Mouse (Mus musculus) embryonic facial prominence, embryonic 10.5 days (tissue): ENCODE measurements around the gene Jak3. TPM values are rescaled to one million over a fixed set of nuclear protein-coding genes. Genes with fewer than 3 reads are reported as not detected.
A peak's percentile ranks its signal among the peaks of the same experiment; 100 is the strongest.

Source experiments
- DNase-seq: peaks from one replicate; pipeline ENCODE4 v3.0.0-alpha.2; 2017; ENCODE audit warnings: low spot score
- H3K27ac ChIP-seq: fragments of 300-500 bp; sonication (generic); replicated peaks from 2 replicates; pipeline ENCODE4 v1.5.1; 2016; ENCODE audit warnings: mild to moderate bottlenecking
- H3K27me3 ChIP-seq: fragments of 300-500 bp; sonication (generic); replicated peaks from 2 replicates; pipeline ENCODE4 v1.6.1; 2016; ENCODE audit warnings: low read depth, mild to moderate bottlenecking; ENCODE audit not compliant: poor library complexity, severe bottlenecking
- H3K36me3 ChIP-seq: fragments of 300-500 bp; sonication (generic); replicated peaks from 2 replicates; pipeline ENCODE4 v1.6.1; 2016; ENCODE audit warnings: mild to moderate bottlenecking, moderate library complexity
- H3K4me1 ChIP-seq: fragments of 300-500 bp; sonication (generic); 2 replicates; pipeline ENCODE4 v1.6.1; 2016
- H3K4me3 ChIP-seq: fragments of 300-500 bp; sonication (generic); 2 replicates; pipeline ENCODE4 v1.5.1; 2016; ENCODE audit warnings: mild to moderate bottlenecking, moderate library complexity
- H3K9me3 ChIP-seq: fragments of 300-500 bp; sonication (generic); 2 replicates; pipeline ENCODE4 v1.6.1; 2016; ENCODE audit warnings: mild to moderate bottlenecking
- WGBS: fragments of 180-500 bp; shearing (Covaris S2); methylation state at CpG from one replicate; pipeline ENCODE4 v1.1.7; 2016; 5-methylcytosine and 5-hydroxymethylcytosine counted together
- polyA plus RNA-seq: library from polyadenylated mRNA; unstranded; fragments of >200 nt; fragmentation: Nextera tagmentation; extraction: Ambion mirVana; gene quantifications from 2 replicates; pipeline ENCODE4 v1.2.1, GENCODE M21; 2016

Gene Jak3
- 3.6 and 4.0 TPM in 2 replicates for polyA plus RNA-seq

- DNase-seq, result peak; percentile 73
- H3K27me3 ChIP-seq, result peaks cover 81% of the 10 kb centered on the region
Observed at GRCm38 (mm10) chr8:71676020-71676741, at the start of gene Jak3. Gene Jak3, plus strand, starts transcription at chr8:71676296.

GRCm38 (mm10) chr8:71626753-71627152, 49.3 kb upstream of the Jak3 start:
- peaks cover 47% of the 10 kb centered on the region for H3K36me3 ChIP-seq
- 86% methylated on average over 9 of the region's 9 CpGs for WGBS
- 0 out of 2 replicates have a peak overlapping the region, but pooled peaks have one; percentile 10 for H3K27ac ChIP-seq
- H3K9me3 ChIP-seq, result peaks cover 22% of the 10 kb centered on the region
- H3K27me3 ChIP-seq, result peaks cover 23% of the 10 kb centered on the region
- DNase-seq, result no peak
- H3K4me1 ChIP-seq, result peaks cover 35% of the 10 kb centered on the region
- no peak overlapping the region for H3K4me3 ChIP-seq

More at GRCm38 (mm10) chr8:71676020-71676741, at the start of gene Jak3:
- H3K27ac ChIP-seq, result peak within 1 kb of the TSS; percentile 86
- 2% methylated on average over 40 of the region's 40 CpGs for WGBS
- H3K36me3 ChIP-seq, result no peaks in the 10 kb centered on the region
- H3K9me3 ChIP-seq, result peaks cover 3% of the 10 kb centered on the region; the same call in 1 of the 2 replicates
- H3K4me3 ChIP-seq, result peak within 1 kb of the TSS; percentile 77
- H3K4me1 ChIP-seq, result peaks cover 44% of the 10 kb centered on the region

GRCm38 (mm10) chr8:71627265-71628099, 48.6 kb upstream of the Jak3 start:
- peaks cover 39% of the 10 kb centered on the region for H3K36me3 ChIP-seq
- peaks cover 35% of the 10 kb centered on the region for H3K4me1 ChIP-seq
- H3K27ac ChIP-seq, result 0 out of 2 replicates have a peak overlapping the region, but pooled peaks have one; percentile 10
- DNase-seq, result no peak
- peaks cover 31% of the 10 kb centered on the region for H3K27me3 ChIP-seq
- peaks cover 19% of the 10 kb centered on the region for H3K9me3 ChIP-seq
- 45% methylated on average over 9 of the region's 9 CpGs for WGBS
- no peak overlapping the region for H3K4me3 ChIP-seq

GRCm38 (mm10) chr8:71628396-71629095, 47.5 kb upstream of the Jak3 start:
- no peak for DNase-seq
- Histone ChIP-seq H3K4me3 (peak overlapping the region; percentile 65), H3K36me3 (peaks cover 29% of the 10 kb centered on the region), H3K27me3 (peaks cover 41% of the 10 kb centered on the region), H3K9me3 (peaks cover 18% of the 10 kb centered on the region), H3K27ac (peak overlapping the region; percentile 87), H3K4me1 (peaks cover 39% of the 10 kb centered on the region)
- 7% methylated on average over 16 of the region's 16 CpGs for WGBS

GRCm38 (mm10) chr8:71629096-71629697, 46.9 kb upstream of the Jak3 start:
- H3K27ac ChIP-seq, result peak overlapping the region; percentile 87

GRCm38 (mm10) chr8:71629781-71630212, 46.3 kb upstream of the Jak3 start:
- H3K27ac ChIP-seq, result peak overlapping the region; percentile 87
- peaks cover 54% of the 10 kb centered on the region for H3K27me3 ChIP-seq
- peaks cover 15% of the 10 kb centered on the region for H3K9me3 ChIP-seq
- peaks cover 16% of the 10 kb centered on the region for H3K36me3 ChIP-seq
- peak; percentile 64 for DNase-seq
- H3K4me1 ChIP-seq, result peaks cover 52% of the 10 kb centered on the region
- 4% methylated on average over 25 of the region's 25 CpGs for WGBS
- H3K4me3 ChIP-seq, result peak overlapping the region; percentile 65

More at GRCm38 (mm10) chr8:71629096-71629697, 46.9 kb upstream of the Jak3 start:
- Histone ChIP-seq H3K4me1 (peaks cover 46% of the 10 kb centered on the region), H3K27me3 (peaks cover 48% of the 10 kb centered on the region), H3K9me3 (peaks cover 15% of the 10 kb centered on the region), H3K4me3 (peak overlapping the region; percentile 65), H3K36me3 (peaks cover 22% of the 10 kb centered on the region)
- peak; percentile 97 for DNase-seq
- WGBS, result under 1% methylated on average over 55 of the region's 55 CpGs

- 87% methylated on average over 6 of the region's 6 CpGs for WGBS
- peaks cover 52% of the 10 kb centered on the region for H3K4me1 ChIP-seq
Observed at GRCm38 (mm10) chr8:71630761-71631160, 45.3 kb upstream of the Jak3 start.

GRCm38 (mm10) chr8:71631897-71632296, 44.2 kb upstream of the Jak3 start:
- peaks cover 73% of the 10 kb centered on the region for H3K27me3 ChIP-seq
- H3K36me3 ChIP-seq, result no peaks in the 10 kb centered on the region
- DNase-seq, result no peak
- WGBS, result 62% methylated on average over 2 of the region's 2 CpGs
- H3K9me3 ChIP-seq, result peaks cover 15% of the 10 kb centered on the region
- peaks cover 55% of the 10 kb centered on the region for H3K4me1 ChIP-seq
- no peak overlapping the region for H3K4me3 ChIP-seq
- no peak overlapping the region for H3K27ac ChIP-seq

More at GRCm38 (mm10) chr8:71630761-71631160, 45.3 kb upstream of the Jak3 start:
- peaks cover 7% of the 10 kb centered on the region for H3K36me3 ChIP-seq
- no peak overlapping the region for H3K27ac ChIP-seq
- no peak for DNase-seq
- no peak overlapping the region for H3K4me3 ChIP-seq
- H3K9me3 ChIP-seq, result peaks cover 15% of the 10 kb centered on the region
- peaks cover 63% of the 10 kb centered on the region for H3K27me3 ChIP-seq

- peak overlapping the region; percentile 46 for H3K4me3 ChIP-seq
- 3% methylated on average over 19 of the region's 22 CpGs for WGBS
- H3K36me3 ChIP-seq, result no peaks in the 10 kb centered on the region
Observed at GRCm38 (mm10) chr8:71633164-71633563, 42.9 kb upstream of the Jak3 start.

GRCm38 (mm10) chr8:71633981-71634667, 42.0 kb upstream of the Jak3 start:
- Histone ChIP-seq H3K4me1 (peaks cover 33% of the 10 kb centered on the region), H3K36me3 (no peaks in the 10 kb centered on the region), H3K27ac (peak overlapping the region; percentile 7; the same call in 1 of the 2 replicates), H3K27me3 (peaks cover 90% of the 10 kb centered on the region), H3K9me3 (peaks cover 15% of the 10 kb centered on the region), H3K4me3 (peak overlapping the region; percentile 46)
- DNase-seq, result peak; percentile 88
- WGBS, result 3% methylated on average over 26 of the region's 26 CpGs

More at GRCm38 (mm10) chr8:71633164-71633563, 42.9 kb upstream of the Jak3 start:
- peaks cover 43% of the 10 kb centered on the region for H3K4me1 ChIP-seq
- peaks cover 15% of the 10 kb centered on the region for H3K9me3 ChIP-seq
- peak; percentile 70 for DNase-seq
- peaks cover 83% of the 10 kb centered on the region for H3K27me3 ChIP-seq
- no peak overlapping the region; the same call in 1 of the 2 replicates for H3K27ac ChIP-seq
